ENCODE assay signal across 9 mouse cellular contexts in genomic region chr2:29747188-29747782, GRCm38 (mm10). TPM values are rescaled to one million over a fixed set of nuclear protein-coding genes. Genes with fewer than 3 reads are reported as not detected.
DNase-seq lines count a peak whose midpoint lies in the region; ATAC-seq lines count a peak whose summit lies in the region.
"Had no signal": no experiment of that assay in that cellular context is flagged by ENCODE, and none has a peak within 500 bp of the region (broad histone marks: within the 10 kb centered on the region; RNA-seq: fewer than 3 reads in every experiment).

No protein-coding gene starts in this region.

- no peaks in the 10 kb centered on the region for H3K9me3 ChIP-seq in kidney, embryonic 15.5 days (replicated peaks)
- no peaks in the 10 kb centered on the region for H3K9me3 ChIP-seq in embryonic facial prominence, embryonic 11.5 days (replicated peaks; ENCODE audit: control insufficient read depth, low read length)
- 0 out of 2 replicates have a peak, but pooled peaks cover 3% of the 10 kb centered on the region for H3K9me3 ChIP-seq in hindbrain, embryonic 10.5 days
- no peaks in the 10 kb centered on the region for H3K9me3 ChIP-seq in midbrain, embryonic 13.5 days

- H3K4me3 ChIP-seq in kidney, embryonic 15.5 days (replicated peaks) = peak overlapping the region; percentile 40
- peak overlapping the region; percentile 30 for H3K4me3 ChIP-seq in embryonic facial prominence, embryonic 11.5 days (ENCODE audit: low read depth, low read length)
- H3K4me3 ChIP-seq in hindbrain, embryonic 10.5 days = peak overlapping the region; percentile 55
- peak overlapping the region; percentile 41 for H3K4me3 ChIP-seq in midbrain, embryonic 13.5 days (replicated peaks)

- peaks cover 26% of the 10 kb centered on the region for H3K4me1 ChIP-seq in kidney, embryonic 15.5 days
- H3K4me1 ChIP-seq in embryonic facial prominence, embryonic 11.5 days (ENCODE audit: control insufficient read depth, insufficient read depth, low read length) = peaks cover 5% of the 10 kb centered on the region
- peaks cover 25% of the 10 kb centered on the region for H3K4me1 ChIP-seq in hindbrain, embryonic 10.5 days (replicated peaks)
- peaks cover 21% of the 10 kb centered on the region for H3K4me1 ChIP-seq in midbrain, embryonic 13.5 days (replicated peaks)

- no peak overlapping the region for H3K27ac ChIP-seq in kidney, embryonic 15.5 days
- H3K27ac ChIP-seq in embryonic facial prominence, embryonic 11.5 days (replicated peaks; ENCODE audit: low read depth, low read length) = no peak overlapping the region
- H3K27ac ChIP-seq in hindbrain, embryonic 10.5 days = peak overlapping the region; percentile 80
- H3K27ac ChIP-seq in midbrain, embryonic 13.5 days = no peak overlapping the region

- H3K9ac ChIP-seq in kidney, embryonic 15.5 days = peak overlapping the region; percentile 37
- H3K9ac ChIP-seq in embryonic facial prominence, embryonic 11.5 days (replicated peaks; ENCODE audit: low read length) = peak overlapping the region; percentile 52
- peak overlapping the region; percentile 73 for H3K9ac ChIP-seq in midbrain, embryonic 13.5 days (replicated peaks)

- H3K36me3 ChIP-seq in kidney, embryonic 15.5 days = no peaks in the 10 kb centered on the region
- H3K36me3 ChIP-seq in embryonic facial prominence, embryonic 11.5 days (replicated peaks; ENCODE audit: control insufficient read depth, insufficient read depth, low read depth, low read length) = no peaks in the 10 kb centered on the region
- no peaks in the 10 kb centered on the region for H3K36me3 ChIP-seq in hindbrain, embryonic 10.5 days
- no peaks in the 10 kb centered on the region for H3K36me3 ChIP-seq in midbrain, embryonic 13.5 days

- ATAC-seq in kidney, embryonic 15.5 days (replicated peaks; ENCODE audit: low FRiP score) = 0 out of 2 replicates have a peak, but pooled peaks have one; percentile 16
- no peak for ATAC-seq in embryonic facial prominence, embryonic 11.5 days (replicated peaks; ENCODE audit: insufficient number of reproducible peaks, low FRiP score, low TSS enrichment, low read depth)
- ATAC-seq in midbrain, embryonic 13.5 days = peak; percentile 53

- no peak for DNase-seq in kidney, postnatal 14 days
- no peak for DNase-seq in embryonic facial prominence, embryonic 11.5 days (ENCODE audit: low spot score)
- DNase-seq in hindbrain, embryonic 10.5 days (ENCODE audit: low spot score) = peak; percentile 29
- no peak for DNase-seq in left cerebral cortex, adult 8-10 months (ENCODE audit: low spot score in 2 of 2)
- DNase-seq in adrenal gland, postnatal 10 days = no peak
- no peak for DNase-seq in kidney, postnatal 10 days

- 2% methylated on average over 50 of the region's 50 CpGs for WGBS in kidney, embryonic 15.5 days
- 5% methylated on average over 50 of the region's 50 CpGs for WGBS in embryonic facial prominence, embryonic 11.5 days
- 3% methylated on average over 50 of the region's 50 CpGs for WGBS in hindbrain, embryonic 10.5 days
- WGBS in midbrain, embryonic 13.5 days = 3% methylated on average over 44 of the region's 50 CpGs

- peaks cover 68% of the 10 kb centered on the region for H3K27me3 ChIP-seq in kidney, embryonic 15.5 days
- peaks cover 39% of the 10 kb centered on the region for H3K27me3 ChIP-seq in embryonic facial prominence, embryonic 11.5 days (ENCODE audit: control insufficient read depth, insufficient read depth, low read length)
- peaks cover 74% of the 10 kb centered on the region for H3K27me3 ChIP-seq in hindbrain, embryonic 10.5 days (ENCODE audit: insufficient read depth, poor library complexity, severe bottlenecking)
- peaks cover 65% of the 10 kb centered on the region for H3K27me3 ChIP-seq in midbrain, embryonic 13.5 days

- H3K4me2 ChIP-seq in kidney, embryonic 15.5 days = peak overlapping the region; percentile 76
- H3K4me2 ChIP-seq in embryonic facial prominence, embryonic 11.5 days (ENCODE audit: low read depth, low read length) = peak overlapping the region; percentile 56
- peak overlapping the region; percentile 70 for H3K4me2 ChIP-seq in midbrain, embryonic 13.5 days (replicated peaks)

RNA-seq across cellular contexts. Expression of gene Gm13420, which starts 4.2 kb away (rescaled TPM):
- 1.8 and 2.0 TPM in 2 replicates for polyA plus RNA-seq in kidney, embryonic 15.5 days (2015; fragmentation: Nextera tagmentation; extraction: Ambion mirVana)
- 0.25 TPM in 1 of 2 replicates, not detected in the other for polyA plus RNA-seq in embryonic facial prominence, embryonic 11.5 days (2014; fragmentation: Nextera tagmentation; extraction: Ambion mirVana)
- 0.30 TPM in 1 of 2 replicates, not detected in the other for polyA plus RNA-seq in hindbrain, embryonic 10.5 days (2016; fragmentation: Nextera tagmentation; extraction: Ambion mirVana)
- 0.24 TPM in 1 of 2 replicates, not detected in the other for polyA plus RNA-seq in midbrain, embryonic 13.5 days (2015; fragmentation: Nextera tagmentation; extraction: Ambion mirVana)
- 1 to 10 TPM in 3 of 4 experiments, under 1 TPM in 1; 0.44 to 2.5 (median 1.4) TPM for total RNA-seq in left cerebral cortex, adult 8-10 months (2022)
- total RNA-seq in adrenal gland, postnatal 10 days (2021) = under 1 TPM in 1 of 2 experiments, not detected in 1; 0.48 TPM

RNA-seq across cellular contexts. Expression of gene Gm13547, which starts 11.8 kb away (rescaled TPM):
- 0.28 TPM in 1 of 2 replicates, not detected in the other for polyA plus RNA-seq in kidney, embryonic 15.5 days (2015; fragmentation: Nextera tagmentation; extraction: Ambion mirVana)
- polyA plus RNA-seq in embryonic facial prominence, embryonic 11.5 days (2014; fragmentation: Nextera tagmentation; extraction: Ambion mirVana) = not detected in 2 replicates
- polyA plus RNA-seq in hindbrain, embryonic 10.5 days (2016; fragmentation: Nextera tagmentation; extraction: Ambion mirVana) = not detected in 2 replicates
- 0.67 and 0.69 TPM in 2 replicates for polyA plus RNA-seq in midbrain, embryonic 13.5 days (2015; fragmentation: Nextera tagmentation; extraction: Ambion mirVana)
- under 1 TPM in 1 of 4 experiments, not detected in 3; 0.63 TPM for total RNA-seq in left cerebral cortex, adult 8-10 months (2022)
- total RNA-seq in adrenal gland, postnatal 10 days (2021) = not detected
- polyA plus RNA-seq: frontal cortex, adult 2 months had no signal

RNA-seq across cellular contexts. Expression of gene Coq4, which starts 40.0 kb away (rescaled TPM):
- polyA plus RNA-seq in kidney, embryonic 15.5 days (2015; fragmentation: Nextera tagmentation; extraction: Ambion mirVana) = 40.9 and 41.8 TPM in 2 replicates
- polyA plus RNA-seq in embryonic facial prominence, embryonic 11.5 days (2014; fragmentation: Nextera tagmentation; extraction: Ambion mirVana) = 34.6 and 39.2 TPM in 2 replicates
- 46.6 and 48.8 TPM in 2 replicates for polyA plus RNA-seq in hindbrain, embryonic 10.5 days (2016; fragmentation: Nextera tagmentation; extraction: Ambion mirVana)
- 30.0 and 33.5 TPM in 2 replicates for polyA plus RNA-seq in midbrain, embryonic 13.5 days (2015; fragmentation: Nextera tagmentation; extraction: Ambion mirVana)
- 10 to 100 TPM; 20.1 to 31.2 (median 22.6) TPM for total RNA-seq in left cerebral cortex, adult 8-10 months (2022)
- 10 to 100 TPM; 16.4 to 21.8 TPM for total RNA-seq in adrenal gland, postnatal 10 days (2021)

RNA-seq across cellular contexts. Expression of gene Trub2, which starts 41.0 kb away (rescaled TPM):
- 37.6 and 41.8 TPM in 2 replicates for polyA plus RNA-seq in kidney, embryonic 15.5 days (2015; fragmentation: Nextera tagmentation; extraction: Ambion mirVana)
- polyA plus RNA-seq in embryonic facial prominence, embryonic 11.5 days (2014; fragmentation: Nextera tagmentation; extraction: Ambion mirVana) = 29.1 and 32.3 TPM in 2 replicates
- polyA plus RNA-seq in hindbrain, embryonic 10.5 days (2016; fragmentation: Nextera tagmentation; extraction: Ambion mirVana) = 53.2 and 59.2 TPM in 2 replicates
- polyA plus RNA-seq in midbrain, embryonic 13.5 days (2015; fragmentation: Nextera tagmentation; extraction: Ambion mirVana) = 44.7 and 45.5 TPM in 2 replicates
- 10 to 100 TPM; 45.4 to 53.5 (median 50.2) TPM for total RNA-seq in left cerebral cortex, adult 8-10 months (2022)
- 10 to 100 TPM; 25.7 to 43.1 TPM for total RNA-seq in adrenal gland, postnatal 10 days (2021)

RNA-seq across cellular contexts. Expression of gene Slc27a4, which starts 55.1 kb away (rescaled TPM):
- polyA plus RNA-seq in kidney, embryonic 15.5 days (2015; fragmentation: Nextera tagmentation; extraction: Ambion mirVana) = 15.6 and 16.4 TPM in 2 replicates
- 11.0 and 11.3 TPM in 2 replicates for polyA plus RNA-seq in embryonic facial prominence, embryonic 11.5 days (2014; fragmentation: Nextera tagmentation; extraction: Ambion mirVana)
- 18.3 and 24.7 TPM in 2 replicates for polyA plus RNA-seq in hindbrain, embryonic 10.5 days (2016; fragmentation: Nextera tagmentation; extraction: Ambion mirVana)
- polyA plus RNA-seq in midbrain, embryonic 13.5 days (2015; fragmentation: Nextera tagmentation; extraction: Ambion mirVana) = 29.5 and 32.5 TPM in 2 replicates
- total RNA-seq in left cerebral cortex, adult 8-10 months (2022) = 10 to 100 TPM; 73.1 to 75.0 (median 74.0) TPM
- 10 to 100 TPM; 26.8 to 27.8 TPM for total RNA-seq in adrenal gland, postnatal 10 days (2021)
